Mouse (Mus musculus) ES-E14 (cell line): ENCODE measurements at regions not wholly inside any gene's neighbourhood (a gene's known extent, or its start where the extent isn't known, plus 50 kb on each side); places are given as distances from the start of the nearest gene placed in this dataset.

Source experiments
- HCFC1 ChIP-seq: IDR thresholded peaks from 2 replicates; pipeline ENCODE4 v1.6.1; 2012; ENCODE audit warnings: low read length, inconsistent platforms, borderline replicate concordance; ENCODE audit not compliant: insufficient read depth
- ZC3H11A ChIP-seq: IDR thresholded peaks from 2 replicates; pipeline ENCODE4 v1.6.1; 2012; ENCODE audit warnings: low read depth, mild to moderate bottlenecking, inconsistent platforms, low read length, borderline replicate concordance
- ZNF384 ChIP-seq: IDR thresholded peaks from 2 replicates; pipeline ENCODE4 v1.6.1; 2012; ENCODE audit warnings: low read depth, low read length, inconsistent platforms

GRCm38 (mm10) chr15:61136781-61137180 lies 214.0 kb upstream of the A1bg start:
- TF ChIP-seq ZC3H11A (no peak), HCFC1 (no peak), ZNF384 (no peak)
